Mouse (Mus musculus) heart, postnatal 0 days (tissue): ENCODE measurements around the gene Mta1. TPM values are rescaled to one million over a fixed set of nuclear protein-coding genes. Genes with fewer than 3 reads are reported as not detected.

ENCODE experiments used
- ATAC-seq: fragments of 200-750 bp; cut with Nextera tagmentation; 2 replicates; pipeline ENCODE4 v1.8.0; 2017; ENCODE audit warnings: low read depth, moderate number of reproducible peaks, moderate library complexity; ENCODE audit not compliant: insufficient read depth
- DNase-seq: peaks from one replicate; pipeline ENCODE4 v3.0.0-alpha.2; 2016; ENCODE audit warnings: low spot score
- H3K27ac ChIP-seq: fragments of 300-500 bp; sonication (generic); 2 replicates; pipeline ENCODE4 v1.5.1; 2014; ENCODE audit warnings: low read depth, mild to moderate bottlenecking
- H3K27me3 ChIP-seq: fragments of 300-500 bp; sonication (generic); 2 replicates; pipeline ENCODE4 v1.6.1; 2014; ENCODE audit warnings: low read length, mixed read lengths; ENCODE audit not compliant: control insufficient read depth, insufficient read depth
- H3K36me3 ChIP-seq: fragments of 300-500 bp; sonication (generic); replicated peaks from 2 replicates; pipeline ENCODE4 v1.6.1; 2014; ENCODE audit warnings: low read length, mixed read lengths; ENCODE audit not compliant: control insufficient read depth, insufficient read depth
- H3K4me1 ChIP-seq: fragments of 300-500 bp; sonication (generic); 2 replicates; pipeline ENCODE4 v1.6.1; 2014; ENCODE audit warnings: antibody characterized with exemption; ENCODE audit not compliant: control insufficient read depth, insufficient read depth
- H3K4me2 ChIP-seq: fragments of 300-500 bp; sonication (generic); 2 replicates; pipeline ENCODE4 v1.6.1; 2014; ENCODE audit warnings: low read depth, mild to moderate bottlenecking, low read length, moderate library complexity
- H3K4me3 ChIP-seq: fragments of 300-500 bp; sonication (generic); 2 replicates; pipeline ENCODE4 v1.5.1; 2014; ENCODE audit warnings: low read depth, low read length
- H3K9ac ChIP-seq: fragments of 300-500 bp; sonication (generic); replicated peaks from 2 replicates; pipeline ENCODE4 v1.6.1; 2014; ENCODE audit warnings: low read depth, low read length, mixed read lengths
- H3K9me3 ChIP-seq: fragments of 300-500 bp; sonication (generic); replicated peaks from 2 replicates; pipeline ENCODE4 v1.6.1; 2016; ENCODE audit warnings: low read length; ENCODE audit not compliant: control insufficient read depth
- CTCF ChIP-seq: IDR thresholded peaks from 2 replicates; pipeline ENCODE4 v1.5.1; 2016; ENCODE audit warnings: antibody characterized with exemption, control low read depth, low read depth
- EP300 ChIP-seq: IDR thresholded peaks from 2 replicates; pipeline ENCODE4 v1.6.1; 2016; ENCODE audit warnings: antibody characterized with exemption, low read depth
- WGBS: fragments of 180-500 bp; shearing (Covaris S2); extraction: QIAGEN DNeasy Blood & Tissue Kit; methylation state at CpG from one replicate; pipeline ENCODE4 v1.1.7; 2014; 5-methylcytosine and 5-hydroxymethylcytosine counted together
- polyA plus RNA-seq: library from polyadenylated mRNA; unstranded; fragments of >200 nt; fragmentation: Nextera tagmentation; extraction: Ambion mirVana; gene quantifications from 2 replicates; pipeline ENCODE4 v1.2.1, GENCODE M21; 2015
- total RNA-seq: library from RNA; depleted of rRNA; stranded (reverse); fragments of >200 nt; gene quantifications from 2 replicates; pipeline ENCODE4 v1.2.3, GENCODE M21; 2014; ENCODE audit warnings: low replicate concordance

Gene Mta1
- total and polyA plus RNA-seq, 2 experiments from 2014 or later: 11.8 to 26.3 TPM

DNA sequence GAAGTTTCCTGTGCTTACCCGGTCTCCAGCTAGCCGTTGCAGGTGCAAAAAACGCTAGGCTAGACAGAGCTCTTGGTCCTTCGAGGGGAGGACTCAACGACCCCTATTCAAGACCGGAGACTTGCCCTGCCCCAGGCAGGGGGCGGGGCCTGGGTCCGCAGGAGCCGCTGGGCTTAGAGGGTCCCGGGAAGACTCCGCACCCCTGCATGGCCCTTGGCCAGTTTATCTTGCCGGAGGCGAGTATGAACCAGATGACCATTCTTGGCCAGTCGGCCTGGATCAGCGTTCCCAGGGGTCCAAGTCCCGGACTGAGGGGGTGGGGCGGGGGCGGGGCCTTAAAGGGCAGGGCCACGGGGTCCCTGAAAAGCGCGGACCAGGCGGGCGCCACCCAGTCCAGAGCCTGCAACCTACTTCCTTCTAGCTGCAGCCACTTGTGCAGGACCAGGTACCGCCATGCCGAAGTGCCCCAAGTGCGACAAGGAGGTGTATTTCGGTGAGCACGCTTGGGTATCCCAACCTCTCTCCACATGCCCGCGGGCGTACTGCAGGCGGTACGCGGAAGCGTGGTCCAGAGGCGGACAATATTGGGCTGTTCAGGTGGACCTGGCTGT, 53.7 kb downstream of the Mta1 start:
- Histone ChIP-seq H3K36me3 (peaks cover 8% of the 10 kb centered on the region; the same call in 1 of the 2 replicates), H3K4me3 (peak overlapping the region; percentile 63), H3K9me3 (no peaks in the 10 kb centered on the region), H3K27ac (peak overlapping the region; percentile 64), H3K4me1 (peaks cover 57% of the 10 kb centered on the region), H3K27me3 (no peaks in the 10 kb centered on the region), H3K9ac (peak overlapping the region; percentile 63), H3K4me2 (peak overlapping the region; percentile 83)
- 1% methylated on average over 36 of the region's 36 CpGs for WGBS
- no peak for TF ChIP-seq EP300
- TF ChIP-seq CTCF: no peak
- DNase-seq: no peak
- ATAC-seq: no peak

- TF ChIP-seq CTCF (no peak), EP300 (no peak)
- Histone ChIP-seq H3K36me3 (peaks cover 8% of the 10 kb centered on the region; the same call in 1 of the 2 replicates), H3K9ac (peak overlapping the region; percentile 63), H3K9me3 (no peaks in the 10 kb centered on the region), H3K4me1 (peaks cover 56% of the 10 kb centered on the region), H3K27me3 (no peaks in the 10 kb centered on the region), H3K4me3 (peak overlapping the region; percentile 63), H3K27ac (peak overlapping the region; percentile 64), H3K4me2 (peak overlapping the region; percentile 83)
- ATAC-seq: no peak
- DNase-seq: no peak
- WGBS: 14% methylated on average over 19 of the region's 19 CpGs
Observed at GRCm38 (mm10) chr12:113152272-113152661, 54.2 kb downstream of the Mta1 start.

GRCm38 (mm10) chr12:113152991-113153525, 55.0 kb downstream of the Mta1 start:
- Histone ChIP-seq H3K4me1 (peaks cover 48% of the 10 kb centered on the region), H3K4me3 (peak overlapping the region; percentile 63), H3K4me2 (peak overlapping the region; percentile 83), H3K27ac (no peak overlapping the region), H3K27me3 (no peaks in the 10 kb centered on the region), H3K9ac (no peak overlapping the region; the same call in 1 of the 2 replicates), H3K9me3 (no peaks in the 10 kb centered on the region), H3K36me3 (peaks cover 8% of the 10 kb centered on the region; the same call in 1 of the 2 replicates)
- 75% methylated on average over 6 of the region's 6 CpGs for WGBS
- TF ChIP-seq EP300 (no peak), CTCF (0 out of 2 replicates have a peak, but pooled peaks have one; percentile 3)
- ATAC-seq (no peak), DNase-seq (no peak)

DNA sequence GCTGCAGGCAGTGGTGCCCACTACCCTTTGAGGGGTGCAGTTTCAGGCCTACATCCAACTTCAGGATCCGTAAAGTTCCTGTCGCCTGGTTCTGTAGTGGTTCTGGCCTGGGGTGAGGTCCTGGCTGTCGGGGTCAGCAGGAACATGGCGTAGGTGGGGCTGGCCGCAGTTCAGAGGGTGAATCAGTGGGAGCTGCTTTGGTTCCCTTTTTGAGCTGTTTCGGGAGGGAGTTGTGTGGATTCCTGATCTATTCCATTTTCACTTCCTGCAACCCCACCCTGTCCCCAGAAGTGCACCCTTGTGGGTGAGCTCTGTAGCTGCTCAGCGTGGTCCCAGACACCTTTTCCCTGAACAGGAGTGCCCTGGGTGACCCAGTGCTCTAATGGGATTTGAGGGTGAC, 55.9 kb downstream of the Mta1 start:
- no peak for DNase-seq
- ATAC-seq: no peak
- no peaks in the 10 kb centered on the region for H3K27me3 ChIP-seq
- peaks cover 39% of the 10 kb centered on the region for H3K4me1 ChIP-seq
- TF ChIP-seq CTCF: no peak
- no peak for TF ChIP-seq EP300
- peaks cover 8% of the 10 kb centered on the region; the same call in 1 of the 2 replicates for H3K36me3 ChIP-seq
- no peak overlapping the region for H3K27ac ChIP-seq
- no peak overlapping the region for H3K4me3 ChIP-seq
- H3K9ac ChIP-seq: no peak overlapping the region
- H3K4me2 ChIP-seq: no peak overlapping the region
- 90% methylated on average over 7 of the region's 7 CpGs for WGBS
- H3K9me3 ChIP-seq: no peaks in the 10 kb centered on the region

DNA sequence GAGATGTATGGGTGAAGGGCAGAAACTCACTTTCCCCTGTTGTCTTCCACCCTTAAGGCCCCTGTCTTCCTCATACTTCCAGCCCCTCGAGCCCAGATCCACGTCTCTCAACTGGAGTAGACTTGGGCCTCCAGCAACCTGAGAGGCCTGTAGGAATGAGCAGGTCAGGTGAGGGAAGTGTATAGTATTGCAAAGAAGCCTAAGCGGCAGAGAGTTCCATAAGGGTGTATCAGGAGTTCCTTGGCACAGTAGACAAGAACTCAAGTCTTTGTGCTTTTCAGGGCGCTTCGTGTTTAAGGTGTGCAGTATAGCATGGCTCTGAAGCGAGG, 56.6 kb downstream of the Mta1 start:
- Histone ChIP-seq H3K4me1 (peaks cover 34% of the 10 kb centered on the region), H3K4me2 (peak overlapping the region; percentile 73), H3K27ac (peak overlapping the region; percentile 86), H3K36me3 (peaks cover 8% of the 10 kb centered on the region; the same call in 1 of the 2 replicates), H3K27me3 (no peaks in the 10 kb centered on the region), H3K9me3 (no peaks in the 10 kb centered on the region), H3K9ac (0 out of 2 replicates have a peak overlapping the region, but pooled peaks have one; percentile 61), H3K4me3 (peak overlapping the region; percentile 47; the same call in 1 of the 2 replicates)
- WGBS: 72% methylated on average over 6 of the region's 6 CpGs
- no peak for ATAC-seq
- DNase-seq: no peak
- TF ChIP-seq CTCF (no peak), EP300 (no peak)
